Mouse (Mus musculus): ENCODE measurements around the gene Fsip1. TPM values are rescaled to one million over a fixed set of nuclear protein-coding genes. Genes with fewer than 3 reads are reported as not detected.
"Not testable (repeated sequence)": the region's sequence is repeated elsewhere in the genome, so short reads cannot be mapped to it uniquely, and the experiment has no call there.

Gene Fsip1
- polyA plus RNA-seq (2012; rRNA removed): 0.50 and 0.80 TPM in 2 replicates

DNA sequence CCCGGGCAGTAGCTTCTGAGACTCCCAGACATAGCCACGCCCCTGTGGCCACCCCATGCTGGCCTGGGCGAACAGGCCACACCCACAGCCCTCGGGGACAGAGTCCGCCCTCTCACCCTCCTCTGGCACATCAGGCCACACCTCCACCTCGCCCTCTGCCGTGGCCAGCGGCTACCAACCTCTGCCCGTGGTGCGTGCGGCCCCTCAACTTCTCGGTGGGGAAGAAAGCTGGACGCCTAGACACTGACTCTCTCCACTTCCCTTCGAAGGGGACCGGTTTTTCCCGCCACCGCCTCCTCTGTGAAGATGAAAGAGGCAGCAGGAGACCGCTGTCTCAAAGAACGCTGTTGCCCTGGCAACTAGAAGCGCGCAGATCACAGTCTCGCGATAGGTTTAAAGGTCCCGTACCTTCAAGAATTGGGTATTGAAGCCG is at the start of gene Fsip1:
TSS of gene Fsip1 (minus strand) at position 346 of the 433 bp plus-strand sequence.
- DNase-seq (ENCODE audit: extremely low spot score in 1 of 2, low spot score in 1 of 2): peak; percentile 52 to 73

DNA sequence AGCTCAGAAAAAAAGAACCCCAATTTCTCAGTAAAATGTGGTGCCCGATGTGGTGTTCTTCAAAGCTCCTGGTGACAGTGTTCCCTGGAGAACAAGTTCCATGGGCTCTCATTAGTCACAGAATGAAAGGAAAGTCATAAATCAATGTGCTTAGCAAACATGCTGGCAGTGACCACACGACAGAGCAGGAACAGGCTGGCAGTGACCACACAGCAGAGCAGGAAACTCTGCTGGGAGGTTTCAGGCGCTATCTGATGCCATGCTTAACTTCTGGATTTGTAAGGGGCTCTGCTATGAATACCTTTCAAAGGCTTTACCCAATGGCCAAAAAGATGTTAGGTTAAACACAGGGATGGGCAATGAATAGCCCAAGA is 49.7 kb upstream of the Fsip1 start:
- no peak for DNase-seq (ENCODE audit: extremely low spot score in 1 of 2, low spot score in 1 of 2)

DNA sequence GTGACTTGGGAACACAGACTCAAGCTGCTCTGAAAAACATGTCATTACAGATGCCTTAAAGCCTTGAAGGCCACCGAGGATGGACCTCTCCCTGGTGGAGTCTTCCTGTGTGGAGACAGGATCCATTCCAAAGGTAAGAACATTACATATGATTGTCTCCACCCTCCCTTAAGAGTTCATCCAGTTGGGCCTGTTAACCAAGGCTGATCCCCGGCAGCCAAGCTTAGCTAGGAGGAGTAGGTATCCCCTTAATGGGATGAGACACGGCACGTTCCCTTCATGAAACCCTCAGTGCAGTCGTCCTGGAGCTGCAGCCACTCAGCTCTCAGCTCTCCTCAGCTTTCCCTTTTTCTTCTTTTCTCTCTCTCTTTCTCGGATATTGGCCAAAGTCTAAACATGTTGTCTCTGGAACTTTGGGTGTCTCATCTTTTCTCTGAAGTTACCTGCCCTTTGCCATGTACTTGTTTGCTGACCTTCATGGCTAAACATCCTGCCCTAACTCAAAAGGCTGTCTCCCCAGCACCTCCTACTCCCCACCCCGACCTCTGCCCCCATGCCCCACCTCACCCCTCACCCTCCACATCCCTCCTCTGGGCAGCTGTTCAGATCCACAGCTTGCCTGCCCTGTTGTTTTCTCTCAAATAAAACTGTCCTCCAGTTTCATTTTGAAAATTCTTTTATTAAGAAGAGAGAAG is 49.2 kb upstream of the Fsip1 start:
- no peak for DNase-seq (ENCODE audit: extremely low spot score in 1 of 2, low spot score in 1 of 2)

DNA sequence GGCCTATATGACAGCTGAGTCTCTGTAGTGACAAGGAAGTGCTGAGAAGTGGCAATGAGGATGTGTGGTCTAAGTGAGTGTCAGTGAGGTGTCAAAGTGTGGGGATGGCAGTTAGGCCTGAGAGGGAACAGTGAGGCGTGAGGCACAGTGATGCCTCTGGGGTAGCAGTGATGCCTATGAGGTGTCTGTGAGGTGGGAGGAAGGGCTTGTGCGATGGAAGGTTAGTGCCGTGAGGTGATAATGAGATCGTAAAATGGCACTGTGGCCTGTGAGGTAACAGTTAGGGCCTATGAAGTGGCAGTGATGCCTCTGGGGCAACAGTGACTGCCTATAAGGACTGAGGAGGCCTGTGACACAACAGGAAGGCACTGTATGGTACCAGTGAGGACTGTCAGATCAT is 46.7 kb upstream of the Fsip1 start:
- DNase-seq (ENCODE audit: extremely low spot score in 1 of 2, low spot score in 1 of 2): no peak

DNA sequence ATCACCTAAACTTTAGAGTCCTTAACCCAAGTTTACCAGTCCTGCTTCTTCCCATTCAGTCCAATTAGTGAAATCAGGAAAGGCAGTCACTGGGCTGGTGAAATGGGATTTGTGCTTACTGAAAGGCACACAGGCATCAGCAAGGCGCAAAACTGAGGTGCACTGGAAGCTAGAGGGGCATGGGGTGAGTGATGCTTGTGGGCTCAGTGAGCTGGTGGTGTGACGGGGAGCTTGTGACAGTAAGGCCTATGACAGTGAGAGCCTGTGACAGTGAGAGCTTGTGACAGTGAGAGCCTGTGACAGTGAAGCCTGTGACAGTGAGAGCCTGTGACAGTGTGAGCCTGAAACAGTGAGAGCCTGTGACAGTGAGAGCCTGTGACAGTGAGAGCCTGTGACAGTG is 44.9 kb upstream of the Fsip1 start:
- DNase-seq (ENCODE audit: extremely low spot score in 1 of 2, low spot score in 1 of 2): no peak

DNA sequence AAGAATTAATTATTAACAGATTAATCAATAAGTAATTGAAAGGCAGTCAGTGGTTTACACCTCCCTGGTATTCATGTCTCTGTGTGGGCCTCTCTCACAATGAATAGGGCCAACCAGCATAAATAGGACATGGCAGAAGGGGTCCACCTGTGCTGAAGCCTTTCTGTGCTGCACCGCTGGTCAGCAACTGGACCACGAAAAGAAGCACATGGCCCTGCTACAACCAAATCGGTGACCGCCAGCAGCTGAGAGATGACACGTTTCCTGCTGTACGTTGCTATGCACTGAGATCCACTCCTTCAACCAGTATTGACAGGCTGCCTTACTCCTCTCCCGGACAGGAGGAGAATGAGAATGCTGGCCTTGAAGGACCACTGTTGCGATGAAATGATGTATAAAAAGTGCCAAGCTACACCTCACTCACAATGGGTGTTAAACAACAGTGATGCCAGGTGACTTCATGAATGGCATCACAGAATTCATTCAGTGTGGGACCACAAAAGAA is 44.3 kb upstream of the Fsip1 start:
- no peak for DNase-seq (ENCODE audit: extremely low spot score in 1 of 2, low spot score in 1 of 2)

DNA sequence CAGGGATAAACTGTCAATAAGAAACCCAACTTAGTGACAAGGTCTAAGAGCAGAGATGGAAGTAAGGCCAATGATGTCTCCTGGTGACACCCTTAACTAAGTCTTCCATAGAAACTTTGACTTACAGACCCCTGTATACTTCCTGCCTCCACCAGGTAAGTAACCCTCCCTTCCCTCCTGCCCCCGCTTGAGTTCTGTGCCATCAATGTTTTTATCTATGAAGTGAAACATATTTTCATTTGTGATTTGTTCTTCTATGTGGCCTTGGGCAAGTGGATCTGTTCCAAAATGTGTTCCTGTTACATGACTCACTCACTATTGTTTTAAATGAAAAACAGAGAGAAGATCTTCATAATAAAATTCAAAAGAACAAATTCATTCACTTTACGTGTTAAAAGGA is 43.2 kb upstream of the Fsip1 start:
- DNase-seq (ENCODE audit: extremely low spot score in 1 of 2, low spot score in 1 of 2): no peak

DNA sequence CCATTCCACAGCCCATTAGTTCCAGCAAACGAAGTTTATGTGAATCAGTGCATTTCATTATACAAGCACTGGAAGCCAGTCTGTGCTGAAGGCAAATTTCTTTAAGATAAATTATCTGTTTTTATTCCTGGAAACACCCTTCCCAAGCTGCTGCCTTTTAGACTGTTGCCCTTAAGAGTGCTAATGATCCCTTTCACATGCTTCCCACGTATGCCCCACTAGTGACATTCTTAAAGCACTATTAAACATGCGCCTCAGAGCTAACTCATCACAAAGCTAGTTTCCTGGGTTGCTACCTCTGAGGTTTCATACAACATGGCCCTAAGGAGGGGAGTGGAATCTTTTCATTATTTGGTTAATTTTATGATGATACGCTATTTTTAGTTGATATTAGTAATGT is 41.8 kb upstream of the Fsip1 start:
- no peak for DNase-seq (ENCODE audit: extremely low spot score in 1 of 2, low spot score in 1 of 2)

DNA sequence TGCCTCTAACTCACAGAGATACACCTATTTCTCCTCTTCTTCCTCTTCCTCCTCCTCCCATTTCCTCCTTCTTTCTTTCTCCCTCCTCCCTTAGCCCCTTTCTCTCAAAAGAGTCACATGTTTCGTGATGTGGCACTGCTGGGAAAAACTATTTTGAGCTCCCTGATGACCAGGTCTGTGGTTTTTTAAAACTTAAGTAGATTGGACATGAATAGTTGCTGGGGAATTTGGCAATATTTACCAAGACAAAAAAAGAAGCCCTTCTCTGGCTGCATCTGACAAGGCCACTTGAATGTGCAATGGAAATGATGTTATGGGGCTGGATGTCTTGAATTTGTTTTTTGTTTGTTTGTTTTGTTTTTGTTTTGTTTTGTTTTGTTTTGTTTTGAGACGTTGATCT is 41.2 kb upstream of the Fsip1 start:
- DNase-seq (ENCODE audit: extremely low spot score in 1 of 2, low spot score in 1 of 2): no peak

DNA sequence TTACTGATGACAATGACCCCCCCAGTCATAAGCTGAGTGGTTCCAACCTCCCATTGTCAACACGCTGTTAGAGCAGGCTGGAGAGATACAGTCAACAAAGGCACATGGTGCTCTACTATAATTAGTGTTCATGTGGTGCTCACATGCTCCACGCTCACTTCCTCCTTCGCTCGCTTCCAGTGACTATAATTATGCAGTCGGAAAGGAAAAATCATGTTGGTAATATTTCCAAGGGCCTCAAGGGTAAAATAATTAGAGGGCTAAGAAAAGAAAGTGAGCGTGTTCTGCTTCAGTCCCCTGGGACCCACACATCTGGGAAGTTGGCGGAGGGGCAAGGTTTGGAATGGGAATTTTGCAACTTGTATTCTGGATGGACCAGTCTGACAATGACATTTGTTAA is 38.7 kb upstream of the Fsip1 start:
- no peak for DNase-seq (ENCODE audit: extremely low spot score in 1 of 2, low spot score in 1 of 2)

DNA sequence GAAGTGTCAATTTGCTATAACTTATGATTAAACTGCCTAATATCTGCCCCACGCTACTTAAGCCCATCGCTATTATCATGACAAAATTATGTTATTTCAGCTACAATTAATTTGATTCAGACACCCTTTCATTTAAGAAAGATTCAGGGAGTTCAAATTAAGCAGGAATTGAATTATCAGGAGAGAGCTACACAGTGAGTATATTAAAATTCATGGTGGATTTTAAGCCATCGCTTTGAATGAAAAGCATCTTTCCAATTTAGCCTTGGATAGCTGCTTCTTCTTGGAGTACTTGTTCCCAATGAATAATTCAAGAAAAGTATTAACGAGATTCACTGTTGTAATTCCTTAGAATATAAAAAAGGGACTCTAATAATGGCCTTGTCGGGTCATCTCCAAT is 36.8 kb upstream of the Fsip1 start:
- DNase-seq (ENCODE audit: extremely low spot score in 1 of 2, low spot score in 1 of 2): no peak

DNA sequence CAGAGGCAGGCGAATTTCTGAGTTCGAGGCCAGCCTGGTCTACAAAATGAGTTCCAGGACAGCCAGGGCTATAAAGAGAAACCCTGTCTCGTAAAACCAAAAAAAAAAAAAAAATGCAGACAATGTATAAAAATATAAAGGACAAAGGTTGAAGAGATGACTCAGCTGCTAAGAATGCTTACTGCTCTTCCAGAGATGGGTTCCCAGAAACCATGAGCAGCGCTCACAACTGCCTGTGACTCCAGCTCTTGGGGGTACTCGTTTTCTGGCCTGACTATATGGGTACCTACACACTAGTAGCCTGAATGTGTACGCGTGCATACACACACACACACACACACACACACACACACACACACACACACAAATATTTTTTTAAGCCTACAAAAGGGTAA is 32.3 kb upstream of the Fsip1 start:
- not testable (repeated sequence) for DNase-seq (ENCODE audit: extremely low spot score in 1 of 2, low spot score in 1 of 2)

DNA sequence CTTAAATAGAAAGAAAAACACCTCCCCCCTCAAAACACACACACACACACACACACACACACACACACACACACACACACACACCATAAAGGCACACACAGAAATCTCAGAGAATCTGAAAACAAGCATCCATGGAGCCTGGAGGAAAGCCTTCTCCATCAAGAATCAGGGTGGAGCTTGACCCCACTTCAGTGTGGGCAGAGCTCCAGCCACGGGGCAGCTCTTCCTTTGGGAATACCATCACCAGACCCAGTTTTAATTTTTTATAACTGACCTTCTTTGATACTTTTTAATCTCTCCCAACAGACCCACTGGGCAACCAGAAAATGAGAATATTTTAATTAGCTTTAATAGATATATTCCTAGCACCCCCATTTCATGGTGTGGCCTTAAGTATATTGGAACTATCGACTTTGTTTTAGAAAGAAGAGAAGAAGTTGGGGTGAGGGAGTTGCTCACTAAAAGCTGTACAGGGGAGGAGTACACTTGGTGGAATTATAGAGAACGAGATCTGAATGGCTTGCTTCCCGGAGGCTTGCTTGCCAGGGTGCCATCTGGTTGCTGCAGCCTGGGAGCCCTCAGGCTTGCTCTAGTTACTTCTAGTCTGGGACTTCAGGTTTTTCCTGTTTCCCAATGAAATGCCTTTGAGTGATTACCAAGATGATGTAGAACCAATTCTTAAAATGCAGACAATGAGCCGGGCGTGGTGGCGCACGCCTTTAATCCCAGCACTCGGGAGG is 31.7 kb upstream of the Fsip1 start:
- no peak for DNase-seq (ENCODE audit: extremely low spot score in 1 of 2, low spot score in 1 of 2)

DNA sequence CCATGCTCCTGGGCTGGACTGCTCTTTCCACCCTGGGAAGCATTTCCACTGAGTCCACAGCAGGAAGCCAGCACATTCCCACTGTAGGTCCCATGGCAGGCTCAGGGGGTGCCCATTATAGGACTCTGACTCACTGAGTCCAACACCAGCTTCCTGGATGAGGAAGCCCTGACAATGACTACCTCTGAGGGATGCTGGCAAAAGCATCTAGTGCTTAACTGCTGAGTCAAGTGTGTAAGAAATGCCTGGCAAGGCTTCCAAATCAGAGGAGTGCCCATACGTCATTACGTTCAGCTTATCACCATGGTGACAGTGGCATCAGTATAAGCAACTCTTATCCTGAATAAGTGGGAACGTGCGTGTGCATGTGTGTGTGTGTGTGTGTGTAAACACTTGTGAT is 30.9 kb upstream of the Fsip1 start:
- DNase-seq (ENCODE audit: extremely low spot score in 1 of 2, low spot score in 1 of 2): no peak

DNA sequence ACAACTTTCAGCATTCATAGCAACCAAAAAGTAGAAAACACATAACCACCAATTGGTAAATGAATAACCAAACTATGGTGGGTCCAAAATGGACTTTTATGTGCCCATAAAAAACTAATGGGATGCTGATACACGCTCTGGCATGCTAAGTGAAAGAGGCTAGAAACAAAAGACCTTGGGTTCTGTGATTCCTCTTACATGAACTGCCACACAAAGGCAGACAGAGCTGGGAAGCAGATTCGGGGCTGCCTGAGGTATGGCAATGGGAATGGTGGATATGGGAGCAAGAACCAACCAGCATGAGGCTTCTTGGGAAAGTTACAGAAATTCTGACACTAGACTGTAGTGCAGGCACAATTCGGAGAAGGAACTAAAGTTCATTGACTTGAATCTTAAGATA is 25.7 kb upstream of the Fsip1 start:
- DNase-seq (ENCODE audit: extremely low spot score in 1 of 2, low spot score in 1 of 2): no peak

DNA sequence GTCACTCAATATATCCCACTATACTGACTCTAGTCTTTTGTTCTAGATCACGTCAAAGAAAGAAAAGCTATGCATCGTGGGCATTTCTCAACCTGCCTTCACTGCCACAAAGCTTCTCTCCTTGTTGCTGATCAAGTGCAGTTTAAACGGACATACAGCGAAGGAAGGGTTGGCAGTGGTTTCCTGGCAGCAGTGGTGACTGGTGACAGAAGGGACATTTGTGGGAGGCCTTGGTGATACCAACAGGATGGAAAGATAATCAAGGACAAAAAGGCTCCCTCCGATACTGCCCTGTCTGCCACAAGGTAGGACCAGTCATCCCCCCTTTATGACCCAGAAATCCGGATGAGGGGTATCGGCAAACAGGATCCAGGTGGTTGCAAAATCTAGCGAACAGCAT is 21.5 kb upstream of the Fsip1 start:
- DNase-seq (ENCODE audit: extremely low spot score in 1 of 2, low spot score in 1 of 2): no peak

DNA sequence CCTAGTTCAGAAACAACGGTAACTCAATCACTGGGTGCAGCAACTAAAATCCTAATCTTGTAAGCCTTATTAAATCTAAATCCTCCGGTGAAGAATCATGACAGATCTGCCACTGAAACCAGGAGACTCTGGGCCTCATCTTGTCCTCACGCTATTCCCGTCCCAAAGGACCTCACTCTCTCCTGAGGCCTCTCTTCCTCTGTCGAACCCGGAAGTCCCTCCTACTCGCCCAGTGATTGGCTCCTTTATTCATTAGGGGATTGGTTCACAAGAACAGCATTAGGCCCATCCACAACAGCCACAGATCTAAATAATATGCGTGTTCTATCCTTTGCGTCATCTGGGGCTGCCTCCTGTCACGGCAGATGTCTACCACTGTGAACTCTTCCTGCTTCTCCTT is 14.8 kb upstream of the Fsip1 start:
- DNase-seq (ENCODE audit: extremely low spot score in 1 of 2, low spot score in 1 of 2): no peak

DNA sequence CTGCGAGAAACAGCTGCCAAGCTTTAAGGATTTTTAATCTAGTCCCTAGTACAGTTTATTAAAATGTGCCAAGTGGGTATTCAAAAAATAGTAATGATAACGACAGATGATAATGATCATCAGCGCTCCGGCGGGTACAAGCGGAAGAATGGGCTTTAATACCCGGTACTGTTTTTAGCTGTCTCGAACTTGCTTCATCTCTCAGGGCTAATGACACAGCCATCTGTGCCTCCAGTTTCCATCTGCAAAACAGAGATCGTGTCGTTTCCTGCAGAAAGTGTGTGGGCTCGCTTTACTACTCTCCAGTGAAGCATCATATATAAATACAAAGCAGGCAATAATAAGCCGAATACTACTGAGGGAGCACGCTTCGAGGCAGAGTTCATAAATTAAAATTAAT is 13.4 kb upstream of the Fsip1 start:
- DNase-seq (ENCODE audit: extremely low spot score in 1 of 2, low spot score in 1 of 2): peak in 1 of 2 experiments; percentile 52

DNA sequence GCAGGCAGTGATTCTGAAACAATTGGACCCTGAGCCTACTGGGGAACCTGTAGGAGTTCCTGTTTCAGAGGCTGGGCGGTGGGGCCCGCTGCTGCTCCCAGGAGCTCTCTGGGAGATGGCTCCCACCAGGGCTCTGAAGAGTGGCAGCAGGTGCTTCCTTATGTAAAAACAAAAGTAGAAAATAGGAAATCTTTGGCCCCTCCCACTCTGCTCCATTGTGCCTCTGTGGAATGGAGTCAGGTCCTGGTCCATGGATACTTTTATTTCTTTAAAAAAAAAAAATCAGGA is 7.1 kb upstream of the Fsip1 start:
- DNase-seq (ENCODE audit: extremely low spot score in 1 of 2, low spot score in 1 of 2): no peak

DNA sequence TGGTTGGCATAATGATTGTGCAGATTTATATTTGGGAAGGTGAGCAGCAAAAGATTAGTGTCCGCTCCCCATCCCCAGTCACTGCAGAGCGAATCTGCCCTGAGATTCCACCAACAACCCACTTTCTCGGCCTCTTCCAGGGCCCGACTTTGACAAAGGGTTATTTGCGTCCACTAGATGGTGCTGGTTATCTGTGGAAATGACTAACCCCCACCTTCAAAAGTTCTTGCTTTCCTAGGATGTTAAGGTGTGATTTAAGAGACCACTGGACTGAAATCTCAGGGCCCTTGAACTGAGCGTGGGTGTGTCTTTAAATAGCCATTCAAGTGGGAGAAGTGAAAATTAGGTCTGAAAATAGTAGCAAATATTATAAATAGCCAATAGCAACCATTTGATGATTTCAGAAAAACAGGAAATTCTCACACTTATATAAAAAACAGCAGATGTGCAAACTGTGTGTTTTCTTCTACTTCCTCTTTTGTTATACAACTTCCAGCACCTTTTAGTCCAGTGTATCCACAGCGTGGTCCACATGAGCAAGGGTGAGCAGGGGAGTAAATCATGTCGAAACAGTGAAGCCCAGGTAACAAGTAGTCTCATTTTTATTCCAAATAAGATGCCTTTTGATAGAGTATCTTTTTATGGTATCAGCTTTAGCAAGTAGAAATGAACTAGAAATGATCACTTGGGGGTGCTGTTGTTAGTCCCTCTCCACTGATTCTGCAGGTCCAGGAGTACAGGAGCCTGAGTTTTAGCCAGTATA is 6.6 kb upstream of the Fsip1 start:
- peak; percentile 27 to 85 for DNase-seq (ENCODE audit: extremely low spot score in 1 of 2, low spot score in 1 of 2)

DNA sequence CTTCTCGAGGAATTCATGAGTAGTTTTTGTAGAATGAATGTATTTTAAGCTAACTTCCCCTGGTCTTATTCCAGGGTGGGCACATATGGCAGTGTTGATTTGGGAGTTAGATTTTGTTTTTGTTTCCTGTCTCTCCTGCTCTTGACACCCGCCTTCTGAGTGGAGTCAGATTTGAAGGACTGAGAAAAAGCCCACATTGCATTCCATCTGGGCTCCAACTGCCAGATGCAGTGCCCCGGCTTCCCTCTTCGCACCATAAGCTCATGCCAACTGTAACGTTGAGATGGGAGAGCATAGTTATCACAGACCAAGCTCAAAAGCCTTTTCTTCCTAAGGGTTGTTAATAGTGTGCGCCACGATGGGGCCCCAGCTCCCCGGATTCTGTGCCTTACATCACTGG is 5.9 kb upstream of the Fsip1 start:
- DNase-seq (ENCODE audit: extremely low spot score in 1 of 2, low spot score in 1 of 2): peak; percentile 81

DNA sequence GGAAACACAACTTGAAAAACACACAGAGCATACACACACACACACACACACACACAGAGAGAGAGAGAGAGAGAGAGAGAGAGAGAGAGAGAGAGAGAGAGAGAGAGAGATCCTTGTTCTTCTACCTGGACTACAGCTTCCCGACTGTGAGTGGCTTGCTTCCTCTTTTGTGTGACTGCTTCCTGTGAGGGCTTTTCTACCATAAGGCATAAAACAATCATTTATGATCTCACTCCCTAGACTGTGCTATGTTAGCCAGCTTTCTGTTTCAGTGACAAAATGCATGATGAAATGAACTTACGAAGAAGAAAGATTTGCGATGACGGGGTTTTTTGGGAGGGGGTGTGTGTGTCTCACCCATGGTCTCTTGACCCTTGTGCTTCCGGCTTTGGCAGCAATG is 3.0 kb upstream of the Fsip1 start:
- no peak for DNase-seq (ENCODE audit: extremely low spot score in 1 of 2, low spot score in 1 of 2)

Measured in frontal cortex, adult 2 months (tissue).